Mouse (Mus musculus): Measurements from ENCODE around the gene Pik3r5. TPM values are rescaled to one million over a fixed set of nuclear protein-coding genes. Genes with fewer than 3 reads are reported as not detected.

Pik3r5 gene
- total RNA-seq, 2 experiments from 2014 or later, result 0.35 to 0.41 TPM

- DNase-seq, result no peak
- intact Hi-C loops (cut with DNase I; ENCODE audit: low total_unique reads), result no loop called here
Observed at GRCm38 (mm10) chr11:68474600-68474999, 42.7 kb downstream of the Pik3r5 start.

GRCm38 (mm10) chr11:68475676-68476075, 43.8 kb downstream of the Pik3r5 start:
- intact Hi-C loops (cut with DNase I; ENCODE audit: low total_unique reads), result no loop called here
- DNase-seq, result no peak

- DNase-seq, result no peak
- intact Hi-C loops (cut with DNase I; ENCODE audit: low total_unique reads), result no loop called here
Observed at GRCm38 (mm10) chr11:68477661-68478060, 45.7 kb downstream of the Pik3r5 start.

- no peak for DNase-seq
- intact Hi-C loops (cut with DNase I; ENCODE audit: low total_unique reads), result no loop called here
Observed at GRCm38 (mm10) chr11:68478574-68478981, 46.7 kb downstream of the Pik3r5 start.

- intact Hi-C loops (cut with DNase I; ENCODE audit: low total_unique reads), result loop anchor here (5.0 kb wide), 1 partner anchor 72 kb away; no protein-coding TSS in a partner anchor
- DNase-seq, result no peak
Observed at GRCm38 (mm10) chr11:68480660-68481059, 48.7 kb downstream of the Pik3r5 start.

- intact Hi-C loops (cut with DNase I; ENCODE audit: low total_unique reads), result loop anchor here (5.0 kb wide), 1 partner anchor 70 kb away; no protein-coding TSS in a partner anchor
- no peak for DNase-seq
Observed at GRCm38 (mm10) chr11:68482001-68482400, 50.1 kb downstream of the Pik3r5 start.

- intact Hi-C loops (cut with DNase I; ENCODE audit: low total_unique reads), result loop anchor here (5.0 kb wide), 1 partner anchor 69 kb away; no protein-coding TSS in a partner anchor
Observed at GRCm38 (mm10) chr11:68483213-68483612, 51.3 kb downstream of the Pik3r5 start.

GRCm38 (mm10) chr11:68484431-68484830, 52.5 kb downstream of the Pik3r5 start:
- intact Hi-C loops (cut with DNase I; ENCODE audit: low total_unique reads), result loop anchor here (5.0 kb wide), 1 partner anchor 68 kb away; no protein-coding TSS in a partner anchor
- no peak for DNase-seq

More at GRCm38 (mm10) chr11:68483213-68483612, 51.3 kb downstream of the Pik3r5 start:
- DNase-seq, result no peak

GRCm38 (mm10) chr11:68485206-68485942, 53.5 kb downstream of the Pik3r5 start:
- DNase-seq, result no peak
- intact Hi-C loops (cut with DNase I; ENCODE audit: low total_unique reads), result loop anchor here (5.0 kb wide), 1 partner anchor 317 kb away; no protein-coding TSS in a partner anchor

GRCm38 (mm10) chr11:68486093-68486492, 54.2 kb downstream of the Pik3r5 start:
- intact Hi-C loops (cut with DNase I; ENCODE audit: low total_unique reads), result loop anchor here (5.0 kb wide), 1 partner anchor 316 kb away; no protein-coding TSS in a partner anchor
- DNase-seq, result no peak

- DNase-seq, result no peak
- intact Hi-C loops (cut with DNase I; ENCODE audit: low total_unique reads), result loop anchor here (5.0 kb wide), 1 partner anchor 315 kb away; no protein-coding TSS in a partner anchor
Observed at GRCm38 (mm10) chr11:68487720-68488119, 55.8 kb downstream of the Pik3r5 start.

- DNase-seq, result no peak
- intact Hi-C loops (cut with DNase I; ENCODE audit: low total_unique reads), result loop anchor here (5.0 kb wide), 1 partner anchor 314 kb away; no protein-coding TSS in a partner anchor
Observed at GRCm38 (mm10) chr11:68488256-68488824, 56.4 kb downstream of the Pik3r5 start.

- intact Hi-C loops (cut with DNase I; ENCODE audit: low total_unique reads), result loop anchor here (5.0 kb wide), 1 partner anchor 313 kb away; no protein-coding TSS in a partner anchor
- no peak for DNase-seq
Observed at GRCm38 (mm10) chr11:68489236-68489635, 57.3 kb downstream of the Pik3r5 start.

GRCm38 (mm10) chr11:68492592-68492991, 60.7 kb downstream of the Pik3r5 start:
- intact Hi-C loops (cut with DNase I; ENCODE audit: low total_unique reads), result no loop called here
- DNase-seq, result no peak

GRCm38 (mm10) chr11:68493760-68494159, 61.8 kb downstream of the Pik3r5 start:
- intact Hi-C loops (cut with DNase I; ENCODE audit: low total_unique reads), result no loop called here
- DNase-seq, result no peak

- DNase-seq, result no peak
- intact Hi-C loops (cut with DNase I; ENCODE audit: low total_unique reads), result no loop called here
Observed at GRCm38 (mm10) chr11:68497081-68497480, 65.2 kb downstream of the Pik3r5 start.

- intact Hi-C loops (cut with DNase I; ENCODE audit: low total_unique reads), result no loop called here
- no peak for DNase-seq
Observed at GRCm38 (mm10) chr11:68498517-68498916, 66.6 kb downstream of the Pik3r5 start.

- intact Hi-C loops (cut with DNase I; ENCODE audit: low total_unique reads), result no loop called here
- no peak for DNase-seq
Observed at GRCm38 (mm10) chr11:68498999-68499699, 67.2 kb downstream of the Pik3r5 start.

GRCm38 (mm10) chr11:68500949-68501350, 69.0 kb downstream of the Pik3r5 start:
- intact Hi-C loops (cut with DNase I; ENCODE audit: low total_unique reads), result no loop called here
- no peak for DNase-seq

- DNase-seq, result no peak
- intact Hi-C loops (cut with DNase I; ENCODE audit: low total_unique reads), result no loop called here
Observed at GRCm38 (mm10) chr11:68502408-68502807, 70.5 kb downstream of the Pik3r5 start.

All from gastrocnemius, postnatal 14 days (tissue).